Mouse (Mus musculus): Measurements from ENCODE around the gene Pcyt1a.

- TF ChIP-seq CTCF (conservative IDR thresholded peaks at IDR 0.05 in 1 of 2, IDR thresholded peaks at IDR 0.05 in 1 of 2; ENCODE audit: low read depth in 2 of 2, low read length in 2 of 2) = no peak
- TF ChIP-seq POLR2A (IDR thresholded peaks at IDR 0.05; ENCODE audit: low read depth, low read length) = no peak
- no peak for TF ChIP-seq ZC3H11A (IDR thresholded peaks at IDR 0.05; ENCODE audit: low read depth, low read length)
- TF ChIP-seq MAX (IDR thresholded peaks at IDR 0.05; ENCODE audit: low read length) = no peak
- no peak for TF ChIP-seq TCF12 (IDR thresholded peaks at IDR 0.05; ENCODE audit: low read depth, low read length)
- TF ChIP-seq SIN3A (IDR thresholded peaks at IDR 0.05; ENCODE audit: low read length) = no peak
- no peak for TF ChIP-seq USF1 (IDR thresholded peaks at IDR 0.05; ENCODE audit: low read depth, low read length)
- no peak for TF ChIP-seq MAZ (IDR thresholded peaks at IDR 0.05; ENCODE audit: low read depth, low read length)
- no peak for TF ChIP-seq HCFC1 (IDR thresholded peaks at IDR 0.05; ENCODE audit: low read depth, low read length)
These were observed 92.0 kb downstream of the Pcyt1a start for GRCm38 (mm10) chr16:32522578-32523194.
